Mouse (Mus musculus) kidney, adult 18-20 months (tissue): Measurements from ENCODE around the gene Jarid2.

Experiments
- DNase-seq: peaks from one replicate; pipeline ENCODE4 v3.0.0; 2021

The Jarid2 gene

DNA sequence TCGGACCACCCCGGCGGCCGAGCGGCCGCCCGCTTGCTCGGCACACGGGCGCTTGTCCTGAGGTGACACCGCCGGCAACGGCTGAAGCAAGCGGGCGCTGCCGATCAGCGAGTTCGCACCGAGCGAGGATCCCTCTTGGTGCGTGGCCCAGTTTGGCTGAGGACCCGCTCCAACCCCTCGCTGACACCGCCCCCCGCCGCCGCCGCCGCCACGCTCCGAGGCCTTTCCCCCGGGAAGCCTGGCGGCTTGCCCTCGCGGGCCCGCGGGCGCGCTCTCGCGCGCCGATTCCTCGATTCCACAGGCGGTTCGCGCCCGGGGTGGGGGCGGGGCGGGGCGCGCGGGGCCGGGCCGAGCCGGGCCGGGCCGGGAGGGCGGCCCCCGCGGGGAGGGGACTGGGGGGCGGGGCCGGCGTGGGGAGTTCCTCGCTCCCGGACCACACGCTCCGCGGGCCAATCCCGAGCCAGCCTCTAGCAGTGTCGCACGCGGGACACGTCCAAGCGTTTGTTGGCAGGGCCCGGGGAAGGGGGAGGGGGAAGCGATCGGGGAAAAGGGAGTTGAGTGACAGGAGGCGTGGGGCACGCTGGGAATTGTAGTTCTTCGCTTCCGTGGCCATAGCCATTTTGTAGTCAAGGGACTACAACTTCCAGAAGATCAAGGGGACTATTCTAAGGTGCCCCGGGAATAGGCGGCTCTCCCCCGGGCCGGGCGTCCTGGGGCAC is 1.0 kb downstream of the Jarid2 start:
- DNase-seq, result peak; percentile 99

- peak; percentile 97 for DNase-seq
Observed at GRCm38 (mm10) chr13:44730939-44731551, 1.8 kb downstream of the Jarid2 start.

DNA sequence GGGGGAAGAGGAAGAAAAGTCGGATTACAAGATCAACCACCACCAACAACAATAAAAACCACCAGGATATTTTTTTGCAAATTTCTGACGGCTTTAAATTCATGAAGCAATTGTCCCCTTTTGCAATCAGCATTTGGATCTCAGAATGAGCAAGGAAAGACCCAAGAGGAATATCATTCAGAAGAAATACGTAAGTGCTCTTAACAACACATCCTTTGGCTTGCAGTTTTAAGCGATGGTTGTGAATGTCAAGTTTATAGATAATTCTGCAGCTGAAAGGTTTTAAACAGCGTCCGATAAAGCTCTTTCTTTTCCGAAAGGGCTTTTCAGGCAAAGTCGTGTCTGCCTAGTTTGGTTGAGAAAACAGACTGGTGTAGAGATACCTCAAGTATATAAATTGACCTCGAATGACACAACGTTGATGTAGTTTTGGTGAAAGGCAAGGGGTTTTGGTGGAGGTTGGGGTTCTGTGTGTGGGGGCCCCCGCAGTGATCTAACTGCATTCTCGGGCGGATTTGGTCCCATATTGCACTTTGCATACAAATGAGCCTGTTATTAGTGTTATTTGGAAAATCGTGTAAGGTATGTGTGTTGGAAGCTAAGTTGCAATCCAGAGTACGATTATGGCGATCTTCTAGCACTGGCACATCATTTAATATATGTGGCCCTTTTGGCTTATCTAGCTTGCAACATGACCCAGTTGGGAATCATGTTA is 2.6 kb downstream of the Jarid2 start:
- peak; percentile 21 for DNase-seq

- no peak for DNase-seq
Observed at GRCm38 (mm10) chr13:44732442-44732974, 3.2 kb downstream of the Jarid2 start.

DNA sequence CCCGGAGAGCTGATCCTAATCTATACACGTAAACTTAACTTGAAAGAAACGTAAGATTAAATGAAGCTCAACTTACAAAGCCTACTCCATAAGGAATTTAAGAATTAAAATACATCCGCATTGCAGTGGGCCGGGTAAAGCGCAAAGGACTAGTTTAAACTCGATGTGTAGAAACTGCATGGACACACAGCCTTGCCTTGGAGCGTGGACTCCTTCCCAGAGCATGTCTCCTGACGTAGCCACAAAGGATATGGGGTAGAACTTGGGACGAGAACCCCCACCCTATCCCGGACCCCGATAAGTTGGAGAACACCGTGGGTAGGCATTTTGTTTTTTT is 3.7 kb downstream of the Jarid2 start:
- DNase-seq, result no peak

- DNase-seq, result peak; percentile 90
Observed at GRCm38 (mm10) chr13:44733373-44734111, 4.3 kb downstream of the Jarid2 start.

DNA sequence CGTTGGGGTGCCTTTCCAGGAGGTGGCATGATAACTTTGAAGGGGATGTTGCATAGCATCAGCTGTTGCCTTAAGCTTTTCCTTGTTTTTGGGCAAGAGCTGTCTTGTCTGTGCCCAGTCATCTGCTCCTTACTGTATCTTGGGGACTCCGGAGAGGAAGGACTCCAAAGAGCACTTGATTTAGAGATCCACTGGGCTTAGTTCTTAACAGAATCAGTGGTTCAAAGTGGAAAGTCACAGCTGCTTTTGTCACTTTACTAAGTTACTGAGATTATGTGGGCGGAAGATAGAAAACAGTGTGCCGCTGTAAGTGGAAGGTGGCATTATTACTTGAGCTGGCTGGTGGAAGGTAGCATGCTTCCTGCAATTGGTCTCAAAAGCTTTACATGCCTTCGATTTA is 5.2 kb downstream of the Jarid2 start:
- no peak for DNase-seq

- DNase-seq, result no peak
Observed at GRCm38 (mm10) chr13:44735088-44735690, 5.9 kb downstream of the Jarid2 start.

DNA sequence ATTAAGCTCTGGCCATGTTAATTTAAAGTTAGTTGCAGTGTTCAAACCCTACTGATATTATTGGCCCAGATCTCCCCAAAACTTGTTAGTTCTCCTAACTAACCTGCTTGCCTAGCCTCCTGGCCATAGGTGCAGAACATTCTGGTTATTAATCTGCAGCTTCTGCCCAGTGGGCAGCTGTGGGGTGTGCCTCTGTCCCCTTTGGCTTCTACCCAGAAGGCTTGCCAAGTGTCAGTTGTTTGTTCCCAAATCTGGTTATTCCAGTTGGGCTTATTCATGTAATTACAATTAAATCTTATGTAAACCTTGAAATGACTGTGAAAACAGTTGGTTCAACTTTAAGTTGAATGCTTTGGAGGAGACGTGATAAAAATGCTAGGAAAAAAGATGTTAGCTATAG is 8.0 kb downstream of the Jarid2 start:
- peak; percentile 36 for DNase-seq

- DNase-seq, result no peak
Observed at GRCm38 (mm10) chr13:44751780-44752179, 22.5 kb downstream of the Jarid2 start.

DNA sequence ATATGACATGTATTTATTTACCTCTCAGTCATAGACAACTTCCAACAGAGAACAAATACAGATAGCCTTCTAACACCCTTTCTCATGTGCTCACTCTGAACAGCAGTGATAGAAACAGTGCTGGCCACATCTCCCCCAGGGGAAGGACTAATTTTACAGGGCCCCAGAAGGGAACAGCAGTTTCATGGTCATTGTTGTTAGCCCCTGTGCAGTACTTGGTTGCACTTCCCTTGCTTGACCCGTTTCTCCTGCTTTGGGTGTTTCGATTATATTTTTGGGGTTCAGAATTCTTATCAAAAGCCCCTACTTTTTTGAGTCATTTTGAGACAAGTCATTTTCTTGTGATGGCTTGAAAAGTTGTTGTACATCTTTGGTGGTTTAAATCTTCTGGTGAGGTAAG is 23.9 kb downstream of the Jarid2 start:
- no peak for DNase-seq

- DNase-seq, result no peak
Observed at GRCm38 (mm10) chr13:44755434-44755833, 26.2 kb downstream of the Jarid2 start.

DNA sequence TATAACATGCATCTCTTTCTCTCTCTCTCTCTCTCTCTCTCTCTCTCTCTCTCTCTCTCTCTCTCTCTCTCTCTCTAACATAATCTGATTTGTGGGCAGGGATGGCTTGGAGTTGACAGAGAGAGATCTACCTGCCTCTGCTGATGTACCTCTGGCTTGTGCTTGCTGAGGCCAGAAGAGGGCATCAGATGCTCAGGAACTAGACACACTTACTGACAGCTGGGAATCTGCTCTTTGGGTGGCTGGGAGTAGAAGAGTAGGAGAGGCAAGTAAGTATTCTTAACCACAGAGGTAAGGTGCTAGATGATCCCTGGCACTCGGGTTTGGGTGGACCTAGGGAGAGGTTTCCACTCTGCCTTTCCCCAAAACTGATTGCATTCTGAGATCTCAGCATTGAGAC is 29.5 kb downstream of the Jarid2 start:
- peak; percentile 25 for DNase-seq

- DNase-seq, result no peak
Observed at GRCm38 (mm10) chr13:44760761-44761160, 31.5 kb downstream of the Jarid2 start.

DNA sequence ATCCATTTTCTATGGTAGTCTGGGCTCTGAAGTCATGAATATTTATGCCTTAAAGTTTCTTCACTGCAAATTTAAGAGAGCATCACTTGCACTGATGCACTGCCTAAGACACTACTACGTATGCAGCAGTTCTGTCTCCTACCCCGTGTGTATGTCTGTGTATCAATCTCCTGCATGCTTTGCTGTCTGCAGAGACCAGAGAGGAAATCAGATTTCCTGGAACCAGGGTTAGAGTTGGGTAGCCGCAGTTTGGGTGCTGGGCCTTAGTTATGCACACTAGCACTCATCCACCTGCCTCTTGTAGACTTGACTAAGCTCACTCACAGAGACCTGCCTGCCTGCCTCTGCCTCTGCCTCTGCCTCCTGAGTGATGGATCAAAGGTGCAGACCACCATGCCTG is 33.8 kb downstream of the Jarid2 start:
- DNase-seq, result no peak

- no peak for DNase-seq
Observed at GRCm38 (mm10) chr13:44767751-44768150, 38.5 kb downstream of the Jarid2 start.

- no peak for DNase-seq
Observed at GRCm38 (mm10) chr13:44770808-44771605, 41.7 kb downstream of the Jarid2 start.

GRCm38 (mm10) chr13:44772816-44773215 is 43.5 kb downstream of the Jarid2 start:
- no peak for DNase-seq

- DNase-seq, result no peak
Observed at GRCm38 (mm10) chr13:44774351-44774750, 45.1 kb downstream of the Jarid2 start.

GRCm38 (mm10) chr13:44775396-44775795 is 46.1 kb downstream of the Jarid2 start:
- no peak for DNase-seq

DNA sequence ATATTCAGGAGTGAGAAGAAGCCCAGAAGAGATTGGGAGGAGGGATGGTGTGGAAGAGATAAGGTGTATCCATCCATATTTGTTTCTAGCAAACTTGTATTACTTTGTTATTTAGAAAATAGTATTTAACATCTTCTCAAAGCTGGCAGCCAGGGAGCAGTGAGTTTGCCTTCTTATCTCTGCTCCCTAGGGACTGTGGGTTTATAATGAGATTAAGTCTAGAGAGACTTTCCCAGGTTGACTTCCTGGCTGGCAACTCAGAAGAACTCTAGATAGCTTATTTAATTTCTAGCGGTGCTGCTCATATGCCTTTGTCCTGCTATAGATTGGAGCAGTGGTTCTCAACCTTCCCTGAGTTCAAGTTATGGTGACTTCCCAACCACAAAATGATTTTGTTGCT is 51.2 kb downstream of the Jarid2 start:
- no peak for DNase-seq

- DNase-seq, result no peak
Observed at GRCm38 (mm10) chr13:44781126-44781525, 51.9 kb downstream of the Jarid2 start.
